Mouse (Mus musculus) G1E (cell line): ENCODE measurements around the gene Car10. TPM values are rescaled to one million over a fixed set of nuclear protein-coding genes. Genes with fewer than 3 reads are reported as not detected.

Experiments used
- ATAC-seq: 2 replicates; pipeline ENCODE4 v1.8.0; 2016; ENCODE audit warnings: mild to moderate bottlenecking; ENCODE audit not compliant: insufficient number of reproducible peaks, poor library complexity, low FRiP score, severe bottlenecking; ENCODE audit errors: extremely low read depth
- DNase-seq: peaks from one replicate; pipeline ENCODE4 v3.0.0; 2012; ENCODE audit warnings: low spot score
- H3K27me3 ChIP-seq: 2 replicates; pipeline ENCODE4 v1.6.1; 2012; ENCODE audit warnings: mild to moderate bottlenecking, low read length, inconsistent platforms; ENCODE audit not compliant: insufficient read depth
- H3K36me3 ChIP-seq: replicated peaks from 2 replicates; pipeline ENCODE3; 2012; ENCODE audit warnings: mild to moderate bottlenecking, inconsistent platforms
- H3K4me1 ChIP-seq: 2 replicates; pipeline ENCODE4 v1.6.1; 2012; ENCODE audit warnings: low read depth, low read length, inconsistent platforms, mixed read lengths; ENCODE audit not compliant: insufficient read depth
- H3K4me3 ChIP-seq: 2 replicates; pipeline ENCODE4 v1.5.1; 2012; ENCODE audit warnings: low read depth, mild to moderate bottlenecking, inconsistent platforms, low read length, moderate library complexity, mixed read lengths
- H3K9me3 ChIP-seq: replicated peaks from 2 replicates; pipeline ENCODE4 v1.6.1; 2012; ENCODE audit warnings: inconsistent platforms
- CTCF ChIP-seq: IDR thresholded peaks from 2 replicates; pipeline ENCODE4 v1.5.1; 2012; ENCODE audit warnings: low read depth, low read length, inconsistent platforms, mixed read lengths
- GATA1 ChIP-seq: IDR thresholded peaks from 2 replicates; pipeline ENCODE4 v1.6.1; 2012; ENCODE audit warnings: borderline replicate concordance, low read length, inconsistent platforms, mixed read lengths
- GATA2 ChIP-seq: IDR thresholded peaks from 2 replicates; pipeline ENCODE4 v1.6.1; 2012; ENCODE audit warnings: low read depth, low read length, inconsistent platforms, borderline replicate concordance
- POLR2AphosphoS5 ChIP-seq: IDR thresholded peaks from 2 replicates; pipeline ENCODE4 v1.6.1; 2012; ENCODE audit warnings: low read depth, low read length, inconsistent platforms; ENCODE audit not compliant: insufficient replicate concordance
- TAL1 ChIP-seq: conservative IDR thresholded peaks from 2 replicates; pipeline ENCODE4 v1.6.1; 2012; ENCODE audit warnings: low read depth, low read length, inconsistent platforms, mixed read lengths
- polyA plus RNA-seq: library from polyadenylated mRNA; stranded (reverse); fragments of >175 nt; gene quantifications from 2 replicates; pipeline ENCODE4 v1.2.3, GENCODE M21; 2012
- total RNA-seq, 2 experiments: library from RNA; stranded (forward) in 1 of 2; stranded (reverse) in 1 of 2; fragments of 200-1000 nt in 1 of 2; fragments of >200 nt in 1 of 2; fragmentation: Nextera tagmentation in 1 of 2; gene quantifications; 2 replicates each; pipeline ENCODE4 v1.2.3; 2014 to 2017

Car10 gene
- total and polyA plus RNA-seq, 3 experiments = not detected

DNA sequence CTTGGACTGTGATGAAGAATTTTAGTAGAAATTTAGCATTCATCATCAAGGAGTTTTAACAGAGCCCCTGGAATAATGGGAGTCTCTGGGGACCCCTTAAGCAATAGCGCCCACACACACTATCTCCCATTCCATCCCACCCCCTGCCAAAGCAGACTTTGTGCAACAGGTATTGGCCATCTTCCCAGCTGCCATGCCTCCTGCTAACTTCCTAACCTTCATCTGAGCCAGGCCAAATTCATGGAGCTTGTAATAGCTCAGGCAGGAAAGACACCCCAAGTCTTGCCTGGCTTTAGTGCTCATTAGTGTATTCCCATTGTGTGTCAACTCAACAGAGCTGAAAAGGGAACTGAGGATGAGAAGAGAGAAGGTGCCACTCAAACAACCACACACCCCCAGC is 481.8 kb downstream of the Car10 start:
- Histone ChIP-seq H3K27me3 (no peaks in the 10 kb centered on the region), H3K4me3 (no peak overlapping the region), H3K9me3 (peaks cover 48% of the 10 kb centered on the region), H3K36me3 (no peaks in the 10 kb centered on the region), H3K4me1 (no peaks in the 10 kb centered on the region)
- TF ChIP-seq POLR2AphosphoS5 = no peak
- TF ChIP-seq GATA2 = no peak
- no peak for TF ChIP-seq CTCF
- no peak for TF ChIP-seq GATA1
- no peak for TF ChIP-seq TAL1
- ATAC-seq (no peak), DNase-seq (no peak)

- no peak for TF ChIP-seq POLR2AphosphoS5
- no peak for TF ChIP-seq GATA2
- no peak for TF ChIP-seq TAL1
- no peak for TF ChIP-seq GATA1
- TF ChIP-seq CTCF = no peak
- ATAC-seq = no peak
- no peaks in the 10 kb centered on the region for H3K36me3 ChIP-seq
- H3K4me1 ChIP-seq = no peaks in the 10 kb centered on the region
- no peak overlapping the region for H3K4me3 ChIP-seq
- DNase-seq = no peak
- H3K27me3 ChIP-seq = no peaks in the 10 kb centered on the region
- peaks cover 50% of the 10 kb centered on the region for H3K9me3 ChIP-seq
Observed at GRCm38 (mm10) chr11:93581326-93581725, 483.5 kb downstream of the Car10 start.

GRCm38 (mm10) chr11:93587788-93588187 is 490.0 kb downstream of the Car10 start:
- Histone ChIP-seq H3K9me3 (peaks cover 35% of the 10 kb centered on the region), H3K4me3 (no peak overlapping the region), H3K27me3 (no peaks in the 10 kb centered on the region), H3K4me1 (no peaks in the 10 kb centered on the region), H3K36me3 (no peaks in the 10 kb centered on the region)
- TF ChIP-seq POLR2AphosphoS5 (no peak), GATA1 (no peak), TAL1 (no peak), CTCF (no peak), GATA2 (no peak)
- DNase-seq (no peak), ATAC-seq (no peak)

- TF ChIP-seq GATA2 = no peak
- TF ChIP-seq GATA1 = no peak
- no peak for TF ChIP-seq TAL1
- TF ChIP-seq CTCF = no peak
- TF ChIP-seq POLR2AphosphoS5 = no peak
- DNase-seq (no peak), ATAC-seq (no peak)
- H3K4me3 ChIP-seq = no peak overlapping the region
- H3K27me3 ChIP-seq = no peaks in the 10 kb centered on the region
- no peaks in the 10 kb centered on the region for H3K4me1 ChIP-seq
- peaks cover 37% of the 10 kb centered on the region for H3K9me3 ChIP-seq
- no peaks in the 10 kb centered on the region for H3K36me3 ChIP-seq
Observed at GRCm38 (mm10) chr11:93590652-93591051, 492.8 kb downstream of the Car10 start.

GRCm38 (mm10) chr11:93594033-93594432 is 496.2 kb downstream of the Car10 start:
- no peaks in the 10 kb centered on the region for H3K4me1 ChIP-seq
- TF ChIP-seq CTCF = no peak
- no peaks in the 10 kb centered on the region for H3K27me3 ChIP-seq
- ATAC-seq (no peak), DNase-seq (no peak)
- H3K4me3 ChIP-seq = no peak overlapping the region
- peaks cover 37% of the 10 kb centered on the region for H3K9me3 ChIP-seq
- H3K36me3 ChIP-seq = no peaks in the 10 kb centered on the region

- no peak for DNase-seq
- peaks cover 50% of the 10 kb centered on the region for H3K9me3 ChIP-seq
- no peaks in the 10 kb centered on the region for H3K36me3 ChIP-seq
- no peaks in the 10 kb centered on the region for H3K27me3 ChIP-seq
- no peaks in the 10 kb centered on the region for H3K4me1 ChIP-seq
- no peak for ATAC-seq
- H3K4me3 ChIP-seq = no peak overlapping the region
- TF ChIP-seq CTCF (no peak), GATA1 (no peak), TAL1 (no peak), GATA2 (no peak), POLR2AphosphoS5 (no peak)
Observed at GRCm38 (mm10) chr11:93598175-93598574, 500.3 kb downstream of the Car10 start.

DNA sequence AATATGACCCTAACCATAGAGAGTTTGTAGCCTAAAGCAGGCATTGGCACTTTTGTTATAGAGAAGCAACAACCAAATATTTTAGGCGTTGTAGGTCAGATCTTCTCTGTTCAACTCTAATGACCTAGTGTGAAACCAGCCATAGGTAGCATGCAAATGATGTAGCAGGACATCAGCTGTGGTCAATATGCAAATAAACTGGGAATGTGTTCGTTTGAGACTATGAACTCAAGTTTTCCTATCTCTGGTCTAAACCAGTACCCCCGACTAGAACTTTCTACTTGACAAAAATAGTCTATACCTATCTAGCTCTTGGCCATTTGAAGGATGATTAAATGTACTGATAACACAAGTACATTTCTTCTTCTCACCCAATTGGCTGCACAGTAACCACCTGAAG is 501.9 kb downstream of the Car10 start:
- peaks cover 45% of the 10 kb centered on the region for H3K9me3 ChIP-seq
- ATAC-seq = no peak
- TF ChIP-seq GATA2 (no peak), TAL1 (no peak), GATA1 (no peak), CTCF (no peak), POLR2AphosphoS5 (no peak)
- no peak for DNase-seq
- no peaks in the 10 kb centered on the region for H3K27me3 ChIP-seq
- no peak overlapping the region for H3K4me3 ChIP-seq
- no peaks in the 10 kb centered on the region for H3K4me1 ChIP-seq
- H3K36me3 ChIP-seq = no peaks in the 10 kb centered on the region
